Mouse (Mus musculus) limb, embryonic 11.5 days (tissue): ENCODE data around the gene Senp3. TPM values are rescaled to one million over a fixed set of nuclear protein-coding genes. Genes with fewer than 3 reads are reported as not detected.
"Not testable (repeated sequence)": the region's sequence is repeated elsewhere in the genome, so short reads cannot be mapped to it uniquely, and the experiment has no call there.

Experiments used
- ATAC-seq: fragments of 200-750 bp; cut with Nextera tagmentation; 2 replicates; pipeline ENCODE4 v1.8.0; 2017; ENCODE audit warnings: low read depth; ENCODE audit not compliant: insufficient number of reproducible peaks, low FRiP score, low TSS enrichment
- DNase-seq: peaks from one replicate; pipeline ENCODE4 v3.0.0-alpha.2; 2015; ENCODE audit warnings: low spot score
- H3K27ac ChIP-seq: fragments of 300-500 bp; sonication (generic); replicated peaks from 2 replicates; pipeline ENCODE4 v1.5.1; 2014; ENCODE audit warnings: low read depth, mild to moderate bottlenecking, low read length
- H3K27me3 ChIP-seq: fragments of 300-500 bp; sonication (generic); 2 replicates; pipeline ENCODE4 v1.6.1; 2014; ENCODE audit warnings: mild to moderate bottlenecking, low read length, mixed read lengths; ENCODE audit not compliant: control insufficient read depth, insufficient read depth
- H3K36me3 ChIP-seq: fragments of 300-500 bp; sonication (generic); 2 replicates; pipeline ENCODE4 v1.6.1; 2014; ENCODE audit warnings: mild to moderate bottlenecking, low read length, moderate library complexity, mixed read lengths; ENCODE audit not compliant: control insufficient read depth, insufficient read depth
- H3K4me1 ChIP-seq: fragments of 300-500 bp; sonication (generic); 2 replicates; pipeline ENCODE4 v1.6.1; 2014; ENCODE audit warnings: low read length, mixed read lengths; ENCODE audit not compliant: control insufficient read depth, insufficient read depth
- H3K4me2 ChIP-seq: fragments of 300-500 bp; sonication (generic); 2 replicates; pipeline ENCODE4 v1.6.1; 2014; ENCODE audit warnings: low read depth, mild to moderate bottlenecking, moderate library complexity; ENCODE audit not compliant: severe bottlenecking
- H3K4me3 ChIP-seq: fragments of 300-500 bp; sonication (generic); 2 replicates; pipeline ENCODE4 v1.5.1; 2014; ENCODE audit warnings: low read depth, low read length
- H3K9ac ChIP-seq: fragments of 300-500 bp; sonication (generic); 2 replicates; pipeline ENCODE4 v1.6.1; 2014; ENCODE audit warnings: mild to moderate bottlenecking, low read length
- H3K9me3 ChIP-seq: fragments of 300-500 bp; sonication (generic); 2 replicates; pipeline ENCODE4 v1.6.1; 2016; ENCODE audit warnings: low read length; ENCODE audit not compliant: control insufficient read depth
- WGBS: fragments of 180-500 bp; shearing (Covaris S2); extraction: QIAGEN DNeasy Blood & Tissue Kit; methylation state at CpG from one replicate; pipeline ENCODE4 v1.1.7; 2014; 5-methylcytosine and 5-hydroxymethylcytosine counted together
- microRNA counts: library from miRNA; unstranded; fragments of <30 nt; microRNA quantifications from one replicate; lab custom pipeline; 2016
- microRNA-seq: library from miRNA; unstranded; fragments of <30 nt; microRNA quantifications from one replicate; pipeline ENCODE4, GENCODE M21; 2016
- polyA plus RNA-seq: library from polyadenylated mRNA; unstranded; fragments of >200 nt; fragmentation: Nextera tagmentation; extraction: Ambion mirVana; gene quantifications from 2 replicates; pipeline ENCODE4 v1.2.1, GENCODE M21; 2014

Gene Senp3
- polyA plus RNA-seq, 1 experiment from 2014 or later = 127 TPM

DNA sequence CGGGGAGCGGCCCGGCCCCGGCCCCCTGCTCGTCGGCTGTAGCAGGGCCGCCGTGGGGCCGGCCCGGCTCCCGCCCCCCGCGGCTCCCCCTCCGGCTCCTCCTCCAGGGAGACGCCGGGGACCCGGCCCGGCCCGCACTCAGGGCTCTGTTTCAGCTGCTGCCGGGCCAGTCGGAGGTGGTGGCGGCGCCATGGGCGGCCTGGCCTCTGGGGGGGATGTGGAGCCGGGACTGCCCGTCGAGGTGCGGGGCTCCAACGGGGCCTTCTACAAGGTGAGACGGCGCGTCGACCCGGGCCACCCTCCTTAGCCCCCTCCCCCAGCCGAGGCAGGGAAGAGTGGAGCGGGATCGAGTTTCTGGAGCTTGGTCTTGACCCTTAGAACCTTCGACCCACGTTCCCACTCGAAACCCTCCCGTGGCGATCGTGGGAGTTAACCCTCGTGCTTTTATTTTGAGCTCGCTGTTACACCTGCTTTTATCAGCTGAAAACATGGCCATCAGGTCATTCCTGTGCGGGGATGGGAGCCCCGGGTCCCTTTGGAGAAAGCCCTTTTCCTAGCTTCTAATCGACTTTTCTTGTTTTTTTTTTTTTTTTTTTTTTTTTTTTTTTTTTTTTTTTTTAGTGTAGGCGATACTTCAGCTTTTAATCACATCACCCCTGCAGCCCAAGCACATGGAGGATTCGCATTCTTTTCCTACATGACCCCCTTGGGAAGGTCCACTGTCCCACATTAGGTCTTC is 48.6 kb downstream of the Senp3 start:
- peak; percentile 48 for ATAC-seq
- H3K9ac ChIP-seq = peak overlapping the region; percentile 86
- no peaks in the 10 kb centered on the region for H3K27me3 ChIP-seq
- H3K4me2 ChIP-seq = peak overlapping the region; percentile 67
- DNase-seq = no peak
- H3K27ac ChIP-seq = peak overlapping the region; percentile 92
- under 1% methylated on average over 35 of the region's 50 CpGs for WGBS
- H3K4me1 ChIP-seq = 0 out of 2 replicates have a peak, but pooled peaks cover 2% of the 10 kb centered on the region
- H3K36me3 ChIP-seq = no peaks in the 10 kb centered on the region; the same call in 1 of the 2 replicates
- no peaks in the 10 kb centered on the region for H3K9me3 ChIP-seq
- H3K4me3 ChIP-seq = peak overlapping the region; percentile 94

DNA sequence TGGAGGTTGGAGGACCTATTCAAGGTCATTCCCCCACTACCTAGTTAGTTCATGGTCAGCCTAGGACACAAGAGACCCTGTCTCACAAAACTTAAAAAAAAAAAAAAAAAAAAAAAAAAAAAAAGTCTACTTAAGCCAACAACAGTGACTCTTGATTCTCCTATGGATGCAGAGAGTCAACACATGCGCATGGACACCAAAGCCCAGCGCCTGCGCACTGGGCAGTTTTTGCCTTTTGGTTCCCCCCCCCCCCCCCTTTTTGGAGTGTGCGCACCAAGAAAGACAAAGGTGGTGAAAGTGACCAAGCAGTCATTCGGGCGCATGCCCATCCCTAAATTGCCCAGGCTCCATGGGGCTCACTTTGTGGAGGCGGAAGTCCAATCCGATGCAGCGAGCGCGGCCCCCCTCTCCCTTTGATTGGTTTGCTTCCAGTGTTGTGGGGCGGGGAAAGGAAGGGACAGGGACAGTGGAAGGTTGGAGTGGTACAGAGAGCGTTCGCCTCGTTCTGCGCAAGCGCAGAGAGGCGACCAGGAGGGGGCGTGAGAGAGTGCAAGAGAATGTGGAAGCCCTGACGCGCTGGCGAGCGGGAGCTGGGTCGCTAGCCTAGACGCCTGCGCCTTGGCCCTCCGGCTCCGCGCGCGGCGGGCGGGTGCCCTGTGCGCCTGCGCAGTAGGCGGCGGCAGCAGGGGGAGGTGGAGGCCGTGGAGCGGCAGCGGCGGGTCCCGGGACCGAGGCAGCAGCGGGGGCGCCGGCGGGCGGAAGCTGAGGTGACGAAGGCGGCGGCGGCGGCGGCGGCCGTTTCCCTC is 49.4 kb downstream of the Senp3 start, which contains the start of gene Fxr2:
Gene Fxr2 (plus strand): TSS at position 707 of the 806 bp plus-strand sequence.
- under 1% methylated on average over 40 of the region's 56 CpGs for WGBS
- DNase-seq = peak; percentile 100

DNA sequence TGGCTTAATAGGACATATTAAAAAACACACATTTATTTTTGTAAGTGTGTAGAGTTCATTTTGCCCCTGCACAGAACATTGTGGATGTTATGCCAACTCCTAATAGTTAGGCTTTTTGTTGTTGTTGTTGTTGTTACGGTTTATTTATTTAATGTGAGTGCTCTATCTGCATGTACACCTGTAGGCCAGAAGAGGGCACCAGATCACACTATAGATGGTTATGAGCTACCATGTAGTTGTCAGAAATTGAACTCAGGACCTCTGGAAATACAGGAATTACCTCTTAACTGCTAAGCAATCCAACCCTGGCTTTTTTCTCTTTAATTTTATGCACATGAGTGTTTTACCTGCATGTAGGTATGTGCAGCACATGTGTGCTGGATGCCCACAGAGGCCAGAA is 52.1 kb downstream of the Senp3 start:
- no peak for ATAC-seq
- H3K4me1 ChIP-seq = no peaks in the 10 kb centered on the region
- H3K36me3 ChIP-seq = no peaks in the 10 kb centered on the region
- no peaks in the 10 kb centered on the region for H3K9me3 ChIP-seq
- no peak for DNase-seq
- 69% methylated on average over 1 of the region's 1 CpGs for WGBS
- no peak overlapping the region for H3K9ac ChIP-seq
- no peak overlapping the region for H3K4me2 ChIP-seq
- no peak overlapping the region for H3K27ac ChIP-seq
- no peaks in the 10 kb centered on the region for H3K27me3 ChIP-seq
- no peak overlapping the region for H3K4me3 ChIP-seq

More for the DNA sequence above, 49.4 kb downstream of the Senp3 start, which contains the start of gene Fxr2:
- ATAC-seq = peak; percentile 98
- Histone ChIP-seq H3K4me1 (0 out of 2 replicates have a peak, but pooled peaks cover 2% of the 10 kb centered on the region), H3K27ac (peak within 1 kb of the TSS; percentile 92), H3K9me3 (no peaks in the 10 kb centered on the region), H3K4me3 (peak within 1 kb of the TSS; percentile 94), H3K9ac (peak within 1 kb of the TSS; percentile 86), H3K36me3 (no peaks in the 10 kb centered on the region; the same call in 1 of the 2 replicates), H3K4me2 (peak within 1 kb of the TSS; percentile 67), H3K27me3 (no peaks in the 10 kb centered on the region)

DNA sequence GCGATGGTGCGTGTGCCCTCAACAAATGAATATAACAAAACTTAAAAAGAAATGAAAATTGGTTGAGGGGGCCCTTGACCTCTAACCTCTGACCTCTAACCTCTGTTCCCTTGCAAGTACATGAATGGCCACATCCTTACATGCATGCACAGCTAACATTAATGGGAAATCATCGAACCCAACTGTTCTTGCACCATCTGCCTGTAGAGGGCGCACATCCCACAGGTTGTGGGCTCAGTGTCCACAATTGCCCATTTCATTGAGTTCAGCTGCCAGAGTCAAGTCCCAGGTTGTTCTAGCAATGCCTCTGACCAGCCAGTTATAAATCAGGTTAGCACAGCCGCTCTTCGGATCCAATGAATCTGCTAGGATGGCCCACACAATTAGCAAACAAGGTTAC is 53.6 kb downstream of the Senp3 start:
- Histone ChIP-seq H3K27me3 (no peaks in the 10 kb centered on the region), H3K4me3 (no peak overlapping the region), H3K4me1 (no peaks in the 10 kb centered on the region), H3K9ac (no peak overlapping the region), H3K4me2 (no peak overlapping the region), H3K9me3 (no peaks in the 10 kb centered on the region), H3K36me3 (no peaks in the 10 kb centered on the region), H3K27ac (no peak overlapping the region)
- ATAC-seq (no peak), DNase-seq (peak; percentile 91)
- 33% methylated on average over 6 of the region's 6 CpGs for WGBS

DNA sequence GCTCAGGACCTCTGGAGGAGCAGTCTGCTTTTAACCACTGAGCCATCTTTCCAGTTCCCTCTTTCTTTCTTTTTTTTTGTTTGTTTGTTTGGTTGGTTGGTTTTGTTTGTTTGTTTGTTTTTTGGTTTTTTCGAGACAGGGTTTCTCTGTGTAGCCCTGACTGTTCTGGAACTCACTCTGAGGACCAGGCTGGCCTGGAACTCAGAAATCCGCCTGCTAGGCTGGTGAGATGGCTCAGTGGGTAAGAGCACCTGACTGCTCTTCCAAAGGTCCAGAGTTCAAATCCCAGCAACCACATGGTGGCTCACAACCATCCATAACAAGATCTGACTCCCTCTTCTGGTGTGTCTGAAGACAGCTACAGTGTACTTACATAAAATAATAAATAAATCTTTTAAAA is 57.5 kb downstream of the Senp3 start:
- ATAC-seq, H3K36me3 ChIP-seq, H3K9me3 ChIP-seq, H3K9ac ChIP-seq, H3K4me3 ChIP-seq, H3K27ac ChIP-seq, H3K4me1 ChIP-seq, DNase-seq, H3K27me3 ChIP-seq, H3K4me2 ChIP-seq: not testable (repeated sequence)
- WGBS = 85% methylated on average over 2 of the region's 2 CpGs

MicroRNAs within 50 kb of the gene (microRNA counts, 519-probe panel; counts per million panel counts)
- microRNA mmu-miR-1934 (lab: Ali Mortazavi, UCI) = not detected
- 3,109 counts per million, percentile 38 among the panel's probes with 10 or more counts for microRNA mmu-miR-467f (lab: Ali Mortazavi, UCI)

Small RNAs within 50 kb of the gene (microRNA-seq; reads per million reads assigned to microRNA genes)
- gene Mir1934 (5.2 reads per million, percentile 11 among the genes with 10 or more reads in this experiment), gene Mir467f (not detected)

Other genes with a start within 250 kb of the Senp3 start
- 0.87 and 1.4 TPM in 2 replicates for gene Dnah2, start 133.0 kb downstream of the Senp3 start, polyA plus RNA-seq
- 12.9 and 14.4 TPM in 2 replicates for gene Efnb3, start 121.9 kb downstream of the Senp3 start, polyA plus RNA-seq
- gene Wrap53, start 101.8 kb downstream of the Senp3 start, polyA plus RNA-seq = 45.7 and 46.9 TPM in 2 replicates
- 250 and 254 TPM in 2 replicates for gene Trp53, start 101.7 kb downstream of the Senp3 start, polyA plus RNA-seq
- 4.5 and 4.9 TPM in 2 replicates for gene Atp1b2, start 76.1 kb downstream of the Senp3 start, polyA plus RNA-seq
- gene Shbg, start 64.2 kb downstream of the Senp3 start, polyA plus RNA-seq = not detected in 2 replicates
- gene Sat2, start 60.1 kb downstream of the Senp3 start, polyA plus RNA-seq = 14.7 and 16.2 TPM in 2 replicates
- 35.8 and 37.5 TPM in 2 replicates for gene Fxr2, start 49.1 kb downstream of the Senp3 start, polyA plus RNA-seq
- 0.17 TPM in 1 of 2 replicates, not detected in the other for gene Sox15, start 26.8 kb downstream of the Senp3 start, polyA plus RNA-seq
- gene Mpdu1, start 19.4 kb downstream of the Senp3 start, polyA plus RNA-seq = 21.0 and 41.0 TPM in 2 replicates
- gene Cd68, start 15.9 kb downstream of the Senp3 start, polyA plus RNA-seq = 3.4 and 4.5 TPM in 2 replicates
- gene Eif4a1, start 9.7 kb downstream of the Senp3 start, polyA plus RNA-seq = 759 and 892 TPM in 2 replicates
- not detected in 2 replicates for gene Tnfsf13, start 3.7 kb upstream of the Senp3 start, polyA plus RNA-seq
- 2.6 and 3.3 TPM in 2 replicates for gene Tnfsf12, start 13.8 kb upstream of the Senp3 start, polyA plus RNA-seq
- 1.1 and 1.3 TPM in 2 replicates for gene Tnfsfm13, start 14.0 kb upstream of the Senp3 start, polyA plus RNA-seq
- gene Polr2a, start 76.6 kb upstream of the Senp3 start, polyA plus RNA-seq = 64.0 and 78.3 TPM in 2 replicates
- 0.09 TPM in 1 of 2 replicates, not detected in the other for gene Slc35g3, start 79.9 kb upstream of the Senp3 start, polyA plus RNA-seq
- 0.96 and 1.1 TPM in 2 replicates for gene Zbtb4, start 83.8 kb upstream of the Senp3 start, polyA plus RNA-seq
- gene Chrnb1, start 113.9 kb upstream of the Senp3 start, polyA plus RNA-seq = 4.3 and 4.4 TPM in 2 replicates
- 0.36 and 0.67 TPM in 2 replicates for gene Fgf11, start 119.8 kb upstream of the Senp3 start, polyA plus RNA-seq
- gene Tmem102, start 123.5 kb upstream of the Senp3 start, polyA plus RNA-seq = 1.8 and 2.0 TPM in 2 replicates
- not detected in 2 replicates for gene Gm39566, start 133.2 kb upstream of the Senp3 start, polyA plus RNA-seq
- not detected in 2 replicates for gene Spem2, start 136.4 kb upstream of the Senp3 start, polyA plus RNA-seq
- 0.15 and 0.18 TPM in 2 replicates for gene Spem1, start 140.1 kb upstream of the Senp3 start, polyA plus RNA-seq
- gene Nlgn2, start 155.7 kb upstream of the Senp3 start, polyA plus RNA-seq = 5.8 and 6.2 TPM in 2 replicates
- gene Tmem256, start 156.4 kb upstream of the Senp3 start, polyA plus RNA-seq = 285 and 304 TPM in 2 replicates
- 115 TPM in 2 replicates for gene Plscr3, start 164.3 kb upstream of the Senp3 start, polyA plus RNA-seq
- 0.89 and 1.2 TPM in 2 replicates for gene Tnk1, start 176.6 kb upstream of the Senp3 start, polyA plus RNA-seq
- gene Tmem95, start 195.9 kb upstream of the Senp3 start, polyA plus RNA-seq = not detected in 2 replicates
- 3.7 and 4.3 TPM in 2 replicates for gene Kctd11, start 199.3 kb upstream of the Senp3 start, polyA plus RNA-seq
- gene Acap1, start 213.5 kb upstream of the Senp3 start, polyA plus RNA-seq = 0.72 and 0.78 TPM in 2 replicates
- gene 2810408A11Rik, start 218.9 kb upstream of the Senp3 start, polyA plus RNA-seq = 24.8 and 26.5 TPM in 2 replicates
- 15.3 and 15.5 TPM in 2 replicates for gene Neurl4, start 219.0 kb upstream of the Senp3 start, polyA plus RNA-seq
- gene Gps2, start 231.8 kb upstream of the Senp3 start, polyA plus RNA-seq = 90.8 and 94.0 TPM in 2 replicates
- gene Eif5a, start 239.9 kb upstream of the Senp3 start, polyA plus RNA-seq = 2,284 and 2,370 TPM in 2 replicates